Mouse (Mus musculus): Measurements from ENCODE around the gene E130308A19Rik. TPM values are rescaled to one million over a fixed set of nuclear protein-coding genes. Genes with fewer than 3 reads are reported as not detected.
"Not testable (repeated sequence)": the region's sequence is repeated elsewhere in the genome, so short reads cannot be mapped to it uniquely, and the experiment has no call there.

Gene E130308A19Rik
- total RNA-seq, 1 experiment from 2014 or later = 9.4 TPM

- no peak for ATAC-seq (replicated peaks in 1 of 2; ENCODE audit: insufficient read depth in 1 of 2, low FRiP score in 2 of 2, low TSS enrichment in 1 of 2, low read depth in 1 of 2, poor library complexity in 2 of 2, severe bottlenecking in 2 of 2)
Observed at GRCm38 (mm10) chr4:59785412-59785811, 159.4 kb downstream of the E130308A19Rik start.

GRCm38 (mm10) chr4:59786661-59787060 is 160.7 kb downstream of the E130308A19Rik start:
- peak; percentile 43 to 46; a peak in 1 of 4 replicates for ATAC-seq (replicated peaks in 1 of 2; ENCODE audit: insufficient read depth in 1 of 2, low FRiP score in 2 of 2, low TSS enrichment in 1 of 2, low read depth in 1 of 2, poor library complexity in 2 of 2, severe bottlenecking in 2 of 2)

GRCm38 (mm10) chr4:59787126-59787525 is 161.1 kb downstream of the E130308A19Rik start:
- no peak for ATAC-seq (replicated peaks in 1 of 2; ENCODE audit: insufficient read depth in 1 of 2, low FRiP score in 2 of 2, low TSS enrichment in 1 of 2, low read depth in 1 of 2, poor library complexity in 2 of 2, severe bottlenecking in 2 of 2)

GRCm38 (mm10) chr4:59789015-59789414 is 163.0 kb downstream of the E130308A19Rik start:
- ATAC-seq (replicated peaks in 1 of 2; ENCODE audit: insufficient read depth in 1 of 2, low FRiP score in 2 of 2, low TSS enrichment in 1 of 2, low read depth in 1 of 2, poor library complexity in 2 of 2, severe bottlenecking in 2 of 2) = no peak

- not testable (repeated sequence) for ATAC-seq (replicated peaks in 1 of 2; ENCODE audit: insufficient read depth in 1 of 2, low FRiP score in 2 of 2, low TSS enrichment in 1 of 2, low read depth in 1 of 2, poor library complexity in 2 of 2, severe bottlenecking in 2 of 2)
Observed at GRCm38 (mm10) chr4:59793626-59794025, 167.6 kb downstream of the E130308A19Rik start.

- ATAC-seq (replicated peaks in 1 of 2; ENCODE audit: insufficient read depth in 1 of 2, low FRiP score in 2 of 2, low TSS enrichment in 1 of 2, low read depth in 1 of 2, poor library complexity in 2 of 2, severe bottlenecking in 2 of 2) = no peak
Observed at GRCm38 (mm10) chr4:59794116-59794515, 168.1 kb downstream of the E130308A19Rik start.

GRCm38 (mm10) chr4:59795788-59796455 is 169.9 kb downstream of the E130308A19Rik start:
- ATAC-seq (replicated peaks in 1 of 2; ENCODE audit: insufficient read depth in 1 of 2, low FRiP score in 2 of 2, low TSS enrichment in 1 of 2, low read depth in 1 of 2, poor library complexity in 2 of 2, severe bottlenecking in 2 of 2) = peak; percentile 30 to 48; a peak in 2 of 4 replicates

GRCm38 (mm10) chr4:59800181-59800580 is 174.2 kb downstream of the E130308A19Rik start:
- ATAC-seq (replicated peaks in 1 of 2; ENCODE audit: insufficient read depth in 1 of 2, low FRiP score in 2 of 2, low TSS enrichment in 1 of 2, low read depth in 1 of 2, poor library complexity in 2 of 2, severe bottlenecking in 2 of 2) = no peak

- no peak for ATAC-seq (replicated peaks in 1 of 2; ENCODE audit: insufficient read depth in 1 of 2, low FRiP score in 2 of 2, low TSS enrichment in 1 of 2, low read depth in 1 of 2, poor library complexity in 2 of 2, severe bottlenecking in 2 of 2)
Observed at GRCm38 (mm10) chr4:59801489-59801888, 175.5 kb downstream of the E130308A19Rik start, which contains the start of gene Inip. Gene Inip (minus strand): TSS chr4:59801589.

GRCm38 (mm10) chr4:59802107-59802506 is 176.1 kb downstream of the E130308A19Rik start:
- no peak for ATAC-seq (replicated peaks in 1 of 2; ENCODE audit: insufficient read depth in 1 of 2, low FRiP score in 2 of 2, low TSS enrichment in 1 of 2, low read depth in 1 of 2, poor library complexity in 2 of 2, severe bottlenecking in 2 of 2)

GRCm38 (mm10) chr4:59802792-59803191 is 176.8 kb downstream of the E130308A19Rik start:
- no peak for ATAC-seq (replicated peaks in 1 of 2; ENCODE audit: insufficient read depth in 1 of 2, low FRiP score in 2 of 2, low TSS enrichment in 1 of 2, low read depth in 1 of 2, poor library complexity in 2 of 2, severe bottlenecking in 2 of 2)

GRCm38 (mm10) chr4:59803358-59803757 is 177.3 kb downstream of the E130308A19Rik start:
- ATAC-seq (replicated peaks in 1 of 2; ENCODE audit: insufficient read depth in 1 of 2, low FRiP score in 2 of 2, low TSS enrichment in 1 of 2, low read depth in 1 of 2, poor library complexity in 2 of 2, severe bottlenecking in 2 of 2) = peak; percentile 59 to 66

- ATAC-seq (replicated peaks in 1 of 2; ENCODE audit: insufficient read depth in 1 of 2, low FRiP score in 2 of 2, low TSS enrichment in 1 of 2, low read depth in 1 of 2, poor library complexity in 2 of 2, severe bottlenecking in 2 of 2) = no peak
Observed at GRCm38 (mm10) chr4:59804754-59805153, 178.7 kb downstream of the E130308A19Rik start.

- ATAC-seq (replicated peaks in 1 of 2; ENCODE audit: insufficient read depth in 1 of 2, low FRiP score in 2 of 2, low TSS enrichment in 1 of 2, low read depth in 1 of 2, poor library complexity in 2 of 2, severe bottlenecking in 2 of 2) = peak; percentile 62 to 67
Observed at GRCm38 (mm10) chr4:59805181-59805967, 179.4 kb downstream of the E130308A19Rik start, which contains the start of gene Snx30. Gene Snx30 (plus strand): TSS chr4:59805840.

GRCm38 (mm10) chr4:59805968-59806878 is 180.2 kb downstream of the E130308A19Rik start:
- peak; percentile 12 to 14; a peak in 2 of 4 replicates for ATAC-seq (replicated peaks in 1 of 2; ENCODE audit: insufficient read depth in 1 of 2, low FRiP score in 2 of 2, low TSS enrichment in 1 of 2, low read depth in 1 of 2, poor library complexity in 2 of 2, severe bottlenecking in 2 of 2)

- ATAC-seq (replicated peaks in 1 of 2; ENCODE audit: insufficient read depth in 1 of 2, low FRiP score in 2 of 2, low TSS enrichment in 1 of 2, low read depth in 1 of 2, poor library complexity in 2 of 2, severe bottlenecking in 2 of 2) = no peak
Observed at GRCm38 (mm10) chr4:59806879-59807195, 180.8 kb downstream of the E130308A19Rik start.

- ATAC-seq (replicated peaks in 1 of 2; ENCODE audit: insufficient read depth in 1 of 2, low FRiP score in 2 of 2, low TSS enrichment in 1 of 2, low read depth in 1 of 2, poor library complexity in 2 of 2, severe bottlenecking in 2 of 2) = no peak
Observed at GRCm38 (mm10) chr4:59807521-59807920, 181.5 kb downstream of the E130308A19Rik start.

All from hematopoietic stem cell, adult 5-6 weeks (primary cell).